Mouse (Mus musculus) midbrain, embryonic 13.5 days (tissue): Measurements from ENCODE around the gene Tmem123. TPM values are rescaled to one million over a fixed set of nuclear protein-coding genes. Genes with fewer than 3 reads are reported as not detected.

ENCODE experiments used
- ATAC-seq: fragments of 200-750 bp; cut with Nextera tagmentation; 2 replicates; pipeline ENCODE4 v1.8.0; 2017; ENCODE audit warnings: mild to moderate bottlenecking, moderate TSS enrichment, moderate library complexity
- H3K27ac ChIP-seq: fragments of 300-500 bp; sonication (generic); 2 replicates; pipeline ENCODE4 v1.5.1; 2015; ENCODE audit warnings: inconsistent platforms, mild to moderate bottlenecking, moderate library complexity
- H3K27me3 ChIP-seq: fragments of 300-500 bp; sonication (generic); 2 replicates; pipeline ENCODE4 v1.6.1; 2015; ENCODE audit warnings: mild to moderate bottlenecking, inconsistent platforms
- H3K36me3 ChIP-seq: fragments of 300-500 bp; sonication (generic); 2 replicates; pipeline ENCODE4 v1.6.1; 2015; ENCODE audit warnings: mild to moderate bottlenecking, inconsistent platforms
- H3K4me1 ChIP-seq: fragments of 300-500 bp; sonication (generic); replicated peaks from 2 replicates; pipeline ENCODE4 v1.6.1; 2015; ENCODE audit warnings: inconsistent platforms
- H3K4me2 ChIP-seq: fragments of 300-500 bp; sonication (generic); replicated peaks from 2 replicates; pipeline ENCODE4 v1.6.1; 2015; ENCODE audit warnings: moderate library complexity, mild to moderate bottlenecking, inconsistent platforms
- H3K4me3 ChIP-seq: fragments of 300-500 bp; sonication (generic); replicated peaks from 2 replicates; pipeline ENCODE4 v1.5.1; 2015; ENCODE audit warnings: mild to moderate bottlenecking, inconsistent platforms
- H3K9ac ChIP-seq: fragments of 300-500 bp; sonication (generic); replicated peaks from 2 replicates; pipeline ENCODE4 v1.6.1; 2015; ENCODE audit warnings: mild to moderate bottlenecking, inconsistent platforms
- H3K9me3 ChIP-seq: fragments of 300-500 bp; sonication (generic); 2 replicates; pipeline ENCODE4 v1.6.1; 2016; ENCODE audit warnings: mild to moderate bottlenecking, inconsistent platforms
- whole genome bisulfite sequencing: fragments of 180-500 bp; shearing (Covaris S2); methylation state at CpG from one replicate; pipeline ENCODE4 v1.1.7; 2015; 5-methylcytosine and 5-hydroxymethylcytosine counted together
- polyA plus RNA-seq: library from polyadenylated mRNA; unstranded; fragments of >200 nt; fragmentation: Nextera tagmentation; extraction: Ambion mirVana; gene quantifications from 2 replicates; pipeline ENCODE4 v1.2.1, GENCODE M21; 2015

Tmem123 gene
- polyA plus RNA-seq, 1 experiment from 2014 or later, result 43.6 TPM

DNA sequence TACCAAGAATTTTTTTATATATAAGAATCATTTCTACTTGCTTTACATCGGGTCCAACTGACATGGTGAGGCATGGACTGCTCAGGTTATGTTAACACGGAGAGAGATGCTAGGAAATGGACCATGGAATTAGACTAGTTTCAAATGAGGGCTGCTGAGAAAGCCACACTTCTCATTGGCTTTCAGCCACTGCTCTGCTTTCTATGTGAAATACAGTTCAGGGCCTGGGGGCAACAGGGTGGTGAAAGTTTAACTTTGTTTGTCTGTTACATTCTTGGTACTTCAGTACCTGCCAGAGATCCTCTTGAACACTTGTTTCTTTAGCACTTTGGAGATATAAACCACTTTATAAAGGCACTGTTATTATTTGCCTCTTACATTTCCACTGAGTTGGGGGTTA, 29.7 kb downstream of the Tmem123 start:
- Histone ChIP-seq H3K4me3 (no peak overlapping the region), H3K9me3 (no peaks in the 10 kb centered on the region), H3K9ac (no peak overlapping the region), H3K27me3 (no peaks in the 10 kb centered on the region), H3K36me3 (peaks cover 37% of the 10 kb centered on the region), H3K4me2 (no peak overlapping the region), H3K27ac (no peak overlapping the region), H3K4me1 (peaks cover 6% of the 10 kb centered on the region; the same call in 1 of the 2 replicates)
- 97% methylated on average over 2 of the region's 2 CpGs for WGBS
- no peak for ATAC-seq

DNA sequence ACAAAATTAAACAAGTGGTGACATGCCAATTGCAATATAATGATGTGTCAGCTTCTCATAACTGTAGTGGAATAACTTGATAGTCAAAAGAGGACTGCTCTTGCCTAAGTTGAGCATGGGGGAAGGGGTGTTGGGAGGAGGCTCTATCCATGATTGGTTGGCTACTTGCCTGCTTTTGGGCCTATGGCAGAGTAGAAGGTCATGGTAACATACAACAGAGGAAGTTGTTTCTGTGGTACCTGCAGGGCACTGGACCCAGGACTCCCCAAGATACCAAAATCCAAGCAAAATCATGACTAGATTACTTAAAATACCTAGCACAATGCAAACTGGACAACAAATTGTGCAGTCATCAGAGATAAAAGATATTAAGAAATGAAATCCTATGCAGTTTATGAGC, 31.7 kb downstream of the Tmem123 start:
- no peaks in the 10 kb centered on the region for H3K27me3 ChIP-seq

DNA sequence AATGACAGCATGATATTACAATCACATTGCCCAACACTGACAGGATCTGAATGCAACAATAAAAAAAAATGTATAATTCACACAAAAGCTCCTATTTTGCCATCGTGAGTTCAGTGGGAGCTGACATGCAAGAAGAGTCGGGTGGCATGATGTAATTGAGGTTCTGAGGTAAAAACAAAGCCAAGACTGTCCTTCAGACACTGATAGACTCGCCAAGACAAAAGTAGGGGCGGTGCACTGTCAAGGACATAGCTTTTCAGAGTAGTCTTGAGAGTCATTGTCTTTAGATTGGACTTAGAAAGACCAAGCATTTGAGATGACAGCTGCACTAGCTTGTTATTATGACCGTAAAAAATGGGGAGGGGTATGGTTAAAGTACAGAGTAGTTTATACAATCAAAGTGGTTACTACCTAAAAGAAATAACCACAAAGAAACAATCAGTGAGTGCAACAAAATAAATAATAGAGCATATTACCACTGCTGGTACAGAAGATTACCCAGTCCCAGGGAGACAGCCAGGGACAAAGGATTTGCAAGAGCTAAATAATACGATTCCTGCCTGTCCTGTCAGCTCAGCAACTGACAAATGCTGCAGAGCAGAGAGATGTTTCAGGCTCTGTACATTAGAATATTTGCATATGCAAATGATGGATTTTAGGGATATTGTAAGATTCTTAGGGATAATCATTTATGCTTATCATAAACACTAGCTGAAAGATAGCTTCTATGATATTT, 32.5 kb downstream of the Tmem123 start:
- no peak overlapping the region; the same call in 1 of the 2 replicates for H3K27ac ChIP-seq
- peaks cover 23% of the 10 kb centered on the region for H3K36me3 ChIP-seq
- peaks cover 6% of the 10 kb centered on the region; the same call in 1 of the 2 replicates for H3K4me1 ChIP-seq
- H3K4me3 ChIP-seq, result no peak overlapping the region
- no peaks in the 10 kb centered on the region for H3K27me3 ChIP-seq
- 53% methylated on average over 6 of the region's 6 CpGs for WGBS
- peak; percentile 78 for ATAC-seq
- no peak overlapping the region for H3K9ac ChIP-seq
- H3K4me2 ChIP-seq, result no peak overlapping the region
- no peaks in the 10 kb centered on the region for H3K9me3 ChIP-seq

More for the DNA sequence above, 31.7 kb downstream of the Tmem123 start:
- Histone ChIP-seq H3K4me3 (no peak overlapping the region), H3K4me1 (peaks cover 6% of the 10 kb centered on the region; the same call in 1 of the 2 replicates), H3K36me3 (peaks cover 30% of the 10 kb centered on the region), H3K4me2 (no peak overlapping the region), H3K9me3 (no peaks in the 10 kb centered on the region), H3K9ac (no peak overlapping the region), H3K27ac (no peak overlapping the region)
- no peak for ATAC-seq

DNA sequence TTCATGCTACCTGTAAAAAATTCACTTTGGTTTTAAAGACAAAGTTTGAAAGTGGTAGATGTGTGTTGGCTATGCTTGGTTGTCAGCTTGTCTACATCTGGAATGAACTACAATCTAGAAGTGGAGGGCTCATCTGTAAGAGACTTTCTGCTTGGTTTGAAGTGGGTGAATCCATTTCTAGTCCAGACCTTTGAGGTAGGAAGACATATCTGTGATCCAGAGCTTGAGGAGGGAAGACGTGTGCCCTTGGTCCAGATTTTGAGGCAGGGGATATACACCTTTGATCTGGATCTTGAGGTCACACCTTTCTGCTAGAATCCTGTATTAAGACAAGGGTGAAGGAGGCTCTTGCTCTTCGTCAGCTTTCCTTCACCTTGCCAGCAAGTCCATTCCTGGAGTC, 33.7 kb downstream of the Tmem123 start:
- no peak overlapping the region for H3K4me3 ChIP-seq
- H3K27ac ChIP-seq, result no peak overlapping the region
- peaks cover 6% of the 10 kb centered on the region; the same call in 1 of the 2 replicates for H3K4me1 ChIP-seq
- no peak overlapping the region for H3K4me2 ChIP-seq
- H3K9me3 ChIP-seq, result no peaks in the 10 kb centered on the region
- no peak for ATAC-seq
- WGBS, result 93% methylated on average over 2 of the region's 2 CpGs
- no peaks in the 10 kb centered on the region for H3K27me3 ChIP-seq
- no peak overlapping the region for H3K9ac ChIP-seq
- peaks cover 15% of the 10 kb centered on the region for H3K36me3 ChIP-seq

DNA sequence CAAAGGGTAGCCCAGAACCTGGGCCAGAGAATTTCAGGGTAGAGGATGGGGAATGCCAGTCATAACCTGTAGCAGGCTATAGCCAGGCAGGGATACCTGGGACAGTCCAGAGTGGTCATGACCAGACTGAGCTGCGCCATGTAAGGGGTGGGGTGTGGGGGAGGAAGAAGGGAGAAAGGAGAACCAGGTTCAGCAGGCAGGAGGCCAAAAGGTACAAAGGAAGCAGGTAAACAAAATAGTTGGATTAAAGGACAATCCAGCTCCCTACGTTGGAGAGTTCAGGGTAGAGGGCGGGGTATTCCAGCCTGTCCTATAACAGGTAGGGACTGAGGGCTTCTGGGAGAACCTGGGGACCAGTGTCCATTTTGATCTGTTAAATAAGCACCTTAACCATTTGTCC, 34.7 kb downstream of the Tmem123 start:
- no peaks in the 10 kb centered on the region for H3K9me3 ChIP-seq
- no peak overlapping the region for H3K9ac ChIP-seq
- no peak overlapping the region for H3K4me2 ChIP-seq
- H3K4me1 ChIP-seq, result peaks cover 6% of the 10 kb centered on the region; the same call in 1 of the 2 replicates
- peaks cover 9% of the 10 kb centered on the region for H3K36me3 ChIP-seq
- no peak overlapping the region for H3K27ac ChIP-seq
- no peaks in the 10 kb centered on the region for H3K27me3 ChIP-seq
- 94% methylated on average over 3 of the region's 3 CpGs for WGBS
- no peak overlapping the region for H3K4me3 ChIP-seq
- no peak for ATAC-seq

DNA sequence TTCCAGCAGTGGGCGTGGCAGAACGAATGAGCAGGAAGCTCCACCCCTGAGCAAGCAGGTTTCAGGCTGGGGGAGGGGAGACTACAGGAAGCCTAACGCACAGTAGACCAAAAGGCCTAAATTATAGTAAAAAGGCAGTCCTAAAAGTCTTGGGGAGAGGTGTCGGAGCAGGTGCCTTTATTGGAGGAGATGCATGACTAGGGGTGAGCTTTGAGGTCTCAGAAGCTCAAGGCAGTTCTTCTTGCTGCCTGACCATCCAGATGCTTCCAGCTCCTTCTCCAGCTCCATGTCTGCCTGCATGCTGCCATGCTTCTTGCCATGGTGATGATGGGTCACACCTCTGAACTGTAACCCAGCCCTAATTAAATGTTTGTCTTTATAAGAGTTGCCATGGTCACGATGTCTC, 41.3 kb downstream of the Tmem123 start:
- H3K27me3 ChIP-seq, result no peaks in the 10 kb centered on the region
- WGBS, result 71% methylated on average over 5 of the region's 5 CpGs
- ATAC-seq, result no peak
- no peaks in the 10 kb centered on the region for H3K36me3 ChIP-seq
- no peak overlapping the region for H3K9ac ChIP-seq
- no peaks in the 10 kb centered on the region for H3K4me1 ChIP-seq
- H3K4me3 ChIP-seq, result no peak overlapping the region
- H3K4me2 ChIP-seq, result no peak overlapping the region
- 0 out of 2 replicates have a peak, but pooled peaks cover 3% of the 10 kb centered on the region for H3K9me3 ChIP-seq
- no peak overlapping the region for H3K27ac ChIP-seq

DNA sequence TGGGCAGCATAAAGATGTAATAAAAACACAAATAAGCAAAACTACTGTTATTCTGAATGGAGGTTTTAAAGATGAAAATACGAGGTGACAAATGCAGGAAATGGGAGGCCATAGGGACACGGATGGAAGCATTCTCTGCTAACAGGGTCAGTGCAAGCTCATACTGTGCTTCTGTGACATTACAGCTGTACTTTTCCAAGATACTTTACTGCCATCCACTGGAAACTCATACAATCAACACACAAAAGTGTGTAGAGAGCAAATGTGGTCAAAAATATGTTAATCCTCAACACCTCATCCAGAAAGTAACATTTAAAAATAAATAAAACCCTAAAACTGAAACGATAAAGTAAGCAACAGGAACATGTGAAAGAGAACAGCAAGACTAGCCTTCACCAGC, 58.9 kb downstream of the Tmem123 start:
- H3K36me3 ChIP-seq, result peaks cover 46% of the 10 kb centered on the region
- WGBS, result 90% methylated on average over 3 of the region's 3 CpGs
- ATAC-seq, result no peak

DNA sequence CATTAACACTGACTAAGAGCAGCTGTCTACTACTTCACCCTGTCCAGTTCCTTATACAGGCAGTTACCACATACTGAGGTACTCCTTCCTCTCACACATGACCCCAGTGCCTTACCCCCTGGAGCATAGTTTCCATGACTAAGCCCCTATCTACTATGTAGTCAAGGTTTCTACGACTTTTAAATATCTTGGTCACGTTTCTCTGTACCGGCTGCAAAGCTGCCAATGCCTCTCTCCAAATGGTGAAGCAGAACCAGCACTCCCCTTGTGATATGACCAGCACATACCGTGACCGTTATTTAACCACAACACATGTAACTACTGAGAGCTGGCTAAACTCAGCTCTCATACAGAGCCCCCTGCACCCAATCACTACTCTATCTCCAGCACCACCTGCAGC, 61.1 kb downstream of the Tmem123 start:
- ATAC-seq, result no peak
- Histone ChIP-seq H3K4me1 (peaks cover 6% of the 10 kb centered on the region), H3K4me3 (no peak overlapping the region), H3K36me3 (peaks cover 30% of the 10 kb centered on the region), H3K27me3 (no peaks in the 10 kb centered on the region), H3K4me2 (no peak overlapping the region), H3K9ac (no peak overlapping the region), H3K9me3 (no peaks in the 10 kb centered on the region), H3K27ac (no peak overlapping the region)
- 95% methylated on average over 5 of the region's 5 CpGs for WGBS

More for the DNA sequence above, 58.9 kb downstream of the Tmem123 start:
- Histone ChIP-seq H3K27ac (no peak overlapping the region), H3K4me3 (no peak overlapping the region), H3K9ac (no peak overlapping the region), H3K4me2 (no peak overlapping the region), H3K27me3 (no peaks in the 10 kb centered on the region), H3K9me3 (no peaks in the 10 kb centered on the region), H3K4me1 (no peaks in the 10 kb centered on the region)

DNA sequence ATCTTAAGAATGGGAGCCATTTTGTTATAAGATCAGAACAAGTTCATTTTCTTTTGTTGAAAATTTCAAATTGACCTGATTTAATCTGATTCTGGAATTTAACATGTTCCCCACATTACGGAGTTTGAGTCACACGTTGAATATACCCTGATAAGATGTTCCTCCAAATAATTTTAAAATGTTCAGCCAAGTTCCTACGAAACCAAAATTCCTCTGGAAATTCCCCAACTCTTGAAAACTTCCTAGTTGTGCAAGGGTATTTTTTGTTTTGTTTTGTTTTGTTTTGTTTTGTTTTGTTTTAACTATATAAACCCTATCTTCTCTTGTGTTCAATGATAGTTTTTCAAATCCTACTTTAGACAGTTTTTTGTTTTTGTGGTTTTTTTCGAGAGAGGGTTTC, 64.9 kb downstream of the Tmem123 start:
- Histone ChIP-seq H3K27me3 (no peaks in the 10 kb centered on the region), H3K4me1 (peaks cover 37% of the 10 kb centered on the region), H3K4me3 (no peak overlapping the region), H3K36me3 (peaks cover 21% of the 10 kb centered on the region), H3K27ac (no peak overlapping the region), H3K9me3 (no peaks in the 10 kb centered on the region), H3K9ac (no peak overlapping the region), H3K4me2 (no peak overlapping the region)
- 96% methylated on average over 4 of the region's 4 CpGs for WGBS
- ATAC-seq, result no peak

DNA sequence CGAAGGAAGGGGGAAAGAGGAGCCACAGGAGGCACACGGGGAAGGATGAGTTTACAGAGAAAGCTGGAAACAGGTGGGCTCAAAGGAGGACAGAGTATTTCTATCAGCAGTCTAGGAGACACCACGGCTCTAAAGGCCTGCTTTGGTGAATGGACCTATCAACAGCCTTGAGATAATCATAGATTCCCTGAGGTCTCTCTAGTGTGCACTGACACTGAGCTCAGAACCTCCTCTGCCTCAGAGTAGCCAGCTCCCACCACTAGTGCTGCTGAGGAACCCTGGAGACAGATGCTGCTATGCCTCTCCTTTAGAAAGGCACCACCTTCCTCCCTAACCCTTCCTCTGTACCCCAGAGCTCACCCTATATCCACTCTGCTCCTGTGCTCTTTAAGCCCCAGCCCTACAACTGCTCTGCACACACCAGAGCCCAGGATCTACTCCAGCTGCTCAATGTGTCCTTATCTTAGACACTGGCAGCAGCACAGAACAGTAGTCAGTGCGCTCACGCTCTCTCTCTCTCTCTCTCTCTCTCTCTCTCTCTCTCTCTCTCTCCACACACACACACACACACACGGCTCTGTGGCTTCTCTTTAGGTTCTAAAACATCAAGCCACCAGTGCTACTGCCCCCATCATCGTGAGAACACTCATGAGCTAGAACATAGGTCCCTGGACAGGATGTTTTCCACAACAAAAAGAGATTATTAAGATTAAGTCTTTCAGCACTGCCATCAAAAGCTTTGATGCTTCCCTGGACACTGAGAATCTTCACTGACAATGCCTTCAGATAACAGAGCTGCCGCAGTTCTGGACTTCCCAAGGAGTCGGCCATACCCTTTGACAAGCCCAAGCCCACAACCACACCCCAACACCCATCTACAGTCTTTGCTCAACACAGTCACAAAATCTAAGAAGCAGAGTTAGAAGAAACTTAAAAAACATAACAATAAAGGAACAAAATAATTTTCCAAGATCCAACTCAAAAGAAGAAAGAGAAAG, 66.0 kb downstream of the Tmem123 start:
- 80% methylated on average over 9 of the region's 9 CpGs for WGBS
- Histone ChIP-seq H3K4me3 (no peak overlapping the region; the same call in 1 of the 2 replicates), H3K9me3 (no peaks in the 10 kb centered on the region), H3K36me3 (peaks cover 23% of the 10 kb centered on the region), H3K4me1 (peaks cover 45% of the 10 kb centered on the region), H3K27ac (no peak overlapping the region), H3K9ac (no peak overlapping the region), H3K27me3 (no peaks in the 10 kb centered on the region), H3K4me2 (peak overlapping the region; percentile 34)
- peak; percentile 53; the same call in 1 of the 2 replicates for ATAC-seq

DNA sequence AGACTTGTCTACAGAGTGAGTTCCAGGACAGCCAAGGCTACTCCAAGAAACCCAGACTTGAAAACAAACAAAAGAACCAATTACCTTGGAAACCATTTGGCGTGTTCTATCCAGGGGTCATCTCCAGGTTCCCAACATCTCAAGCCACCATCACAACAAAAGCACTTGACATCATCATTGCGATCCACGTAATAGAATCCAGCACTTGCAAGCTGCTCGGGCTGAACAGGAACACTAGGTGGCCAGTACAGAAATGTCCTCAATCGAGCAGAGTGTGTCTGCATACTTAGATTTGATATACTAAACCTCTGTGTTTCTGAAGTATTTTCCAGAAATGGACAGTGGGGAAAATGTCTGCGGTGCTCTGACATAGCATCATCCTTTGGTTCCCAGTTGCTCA, 69.6 kb downstream of the Tmem123 start:
- Histone ChIP-seq H3K9ac (0 out of 2 replicates have a peak overlapping the region, but pooled peaks have one; percentile 28), H3K27me3 (no peaks in the 10 kb centered on the region), H3K4me1 (peaks cover 60% of the 10 kb centered on the region), H3K27ac (0 out of 2 replicates have a peak overlapping the region, but pooled peaks have one; percentile 2), H3K36me3 (peaks cover 13% of the 10 kb centered on the region), H3K4me3 (0 out of 2 replicates have a peak overlapping the region, but pooled peaks have one; percentile 1), H3K4me2 (peak overlapping the region; percentile 32), H3K9me3 (no peaks in the 10 kb centered on the region)
- 92% methylated on average over 6 of the region's 6 CpGs for WGBS
- ATAC-seq, result no peak

DNA sequence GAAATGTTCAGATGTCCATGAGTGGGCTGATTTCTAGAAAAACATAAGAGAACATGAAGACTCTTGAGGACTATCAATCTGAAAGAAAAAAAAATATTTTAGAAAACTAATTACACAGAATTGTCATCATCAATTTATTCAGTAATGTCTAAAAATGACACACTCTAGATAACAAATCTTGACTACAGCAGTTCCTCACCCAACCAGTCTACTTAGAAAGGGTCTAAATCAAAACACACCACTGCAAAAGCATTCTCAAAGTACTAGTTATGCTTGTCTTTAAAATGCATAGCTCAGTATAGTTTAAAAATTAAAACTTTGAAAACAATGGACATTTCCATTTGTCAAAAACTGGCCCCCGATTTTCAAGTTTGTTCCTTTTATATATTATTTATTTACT, 71.5 kb downstream of the Tmem123 start:
- no peaks in the 10 kb centered on the region for H3K9me3 ChIP-seq
- ATAC-seq, result no peak
- WGBS, result 96% methylated on average over 1 of the region's 1 CpGs
- H3K4me2 ChIP-seq, result no peak overlapping the region
- H3K9ac ChIP-seq, result no peak overlapping the region
- H3K4me1 ChIP-seq, result peaks cover 50% of the 10 kb centered on the region
- no peaks in the 10 kb centered on the region for H3K27me3 ChIP-seq
- H3K36me3 ChIP-seq, result peaks cover 13% of the 10 kb centered on the region
- H3K4me3 ChIP-seq, result no peak overlapping the region
- H3K27ac ChIP-seq, result no peak overlapping the region
